Mouse (Mus musculus): ENCODE results near the gene Styx.

- TF ChIP-seq CTCF (IDR thresholded peaks at IDR 0.05) (no peak), EP300 (IDR thresholded peaks at IDR 0.05; ENCODE audit: insufficient read depth, low read depth, low read length) (no peak)
Observed at GRCm38 (mm10) chr14:45323320-45323719, 27.6 kb upstream of the Styx start.
